Mouse (Mus musculus) right cerebral cortex, postnatal 4 days (tissue): ENCODE data around the gene Chic1.

Experiments
- DNase-seq: peaks from one replicate; pipeline ENCODE4 v3.0.0-alpha.2; 2022

Chic1 gene

GRCm38 (mm10) chrX:103438023-103438422 lies 81.7 kb downstream of the Chic1 start:
- no peak for DNase-seq

GRCm38 (mm10) chrX:103440803-103441202 lies 84.5 kb downstream of the Chic1 start:
- DNase-seq, result no peak

DNA sequence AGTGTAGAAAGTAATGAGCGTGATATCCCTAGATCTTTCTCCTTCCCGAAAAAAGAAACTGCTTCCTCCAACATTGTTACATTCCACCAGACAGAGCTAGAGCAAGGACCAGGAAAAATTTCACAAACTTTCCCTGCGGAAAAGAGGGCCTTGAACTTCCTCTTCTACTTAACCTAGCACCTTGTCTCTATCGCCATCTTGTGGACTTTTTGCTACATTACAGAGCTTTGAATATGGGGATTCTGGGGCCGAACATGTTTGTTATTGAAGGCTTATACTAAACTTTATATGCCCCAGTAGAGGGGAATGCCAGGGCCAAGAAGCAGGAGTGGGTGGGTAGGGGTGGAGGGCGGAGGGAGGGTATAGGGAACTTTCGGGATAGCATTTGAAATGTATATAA lies 87.5 kb downstream of the Chic1 start:
- DNase-seq, result no peak
